Comparison of ENCODE assay signal across 1 mouse cellular context in the genomic region with DNA sequence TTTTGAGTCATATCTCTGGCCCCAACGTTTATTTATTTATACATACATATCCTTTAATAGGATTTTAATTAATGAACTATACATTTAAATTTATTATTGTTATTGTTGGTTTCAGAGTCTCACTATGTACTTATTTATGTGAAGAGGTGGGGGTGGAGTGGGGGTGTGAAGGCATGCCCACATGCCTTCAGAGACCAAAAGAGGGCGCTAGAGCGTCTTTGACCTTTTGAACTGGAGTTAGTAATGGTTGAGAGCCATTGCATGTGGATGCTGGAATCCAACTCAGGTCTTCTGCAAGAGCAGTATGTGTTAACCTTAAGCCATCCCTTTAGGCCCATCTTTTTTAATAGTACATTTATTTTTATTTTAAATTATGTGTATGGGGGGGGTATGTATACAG.
A peak's percentile ranks its signal among the peaks of the same experiment; 100 is the strongest.
TF ChIP-seq lines count a peak whose summit lies in the region.

No protein-coding gene starts in this region.

TF ChIP-seq in CH12.LX, 34 proteins besides CTCF, POLR2A, EP300 and RAD21 (continued from another document):
- peak; percentile 91 for TF ChIP-seq MAZ (IDR thresholded peaks at IDR 0.05; ENCODE audit: low read depth, low read length)
- TF ChIP-seq JUN (IDR thresholded peaks at IDR 0.05; ENCODE audit: insufficient read depth, low read depth, low read length), result no peak
- TF ChIP-seq IRF4 (IDR thresholded peaks at IDR 0.05; ENCODE audit: low read depth, low read length), result 0 out of 2 replicates have a peak, but pooled peaks have one; percentile 22
- TF ChIP-seq SIN3A (IDR thresholded peaks at IDR 0.05; ENCODE audit: low read length), result peak; percentile 52; the same call in 1 of the 2 replicates
- TF ChIP-seq PAX5 (IDR thresholded peaks at IDR 0.05; ENCODE audit: low read length), result no peak
- 0 out of 2 replicates have a peak, but pooled peaks have one; percentile 20 for TF ChIP-seq HCFC1 (IDR thresholded peaks at IDR 0.05; ENCODE audit: low read depth, low read length)
- TF ChIP-seq TBP (conservative IDR thresholded peaks at IDR 0.05; ENCODE audit: low read depth, low read length), result 0 out of 2 replicates have a peak, but pooled peaks have one; percentile 33
- no peak for TF ChIP-seq CHD1 (IDR thresholded peaks at IDR 0.05; ENCODE audit: low read depth, low read length)
